Mouse (Mus musculus): ENCODE measurements around the gene Adam33. TPM values are rescaled to one million over a fixed set of nuclear protein-coding genes. Genes with fewer than 3 reads are reported as not detected.

Gene Adam33
- polyA plus RNA-seq, 1 experiment from 2014 or later = 2.3 TPM

- WGBS = 90% methylated on average over 11 of the region's 11 CpGs
- no peak within 1 kb of the TSS for H3K4me3 ChIP-seq
- H3K9ac ChIP-seq = no peak within 1 kb of the TSS
- no peak for ATAC-seq (ENCODE audit: low FRiP score)
- no peaks in the 10 kb centered on the region for H3K27me3 ChIP-seq
- H3K9me3 ChIP-seq (replicated peaks) = no peaks in the 10 kb centered on the region
- H3K36me3 ChIP-seq = no peaks in the 10 kb centered on the region
- no peaks in the 10 kb centered on the region for H3K4me1 ChIP-seq
- H3K27ac ChIP-seq = no peak within 1 kb of the TSS
- no peak within 1 kb of the TSS for H3K4me2 ChIP-seq (replicated peaks)
Observed at GRCm38 (mm10) chr2:131086667-131087390, 23.2 kb upstream of the Adam33 start, which contains the start of gene Siglec1. TSS of gene Siglec1 (minus strand) at chr2:131086765.

- Histone ChIP-seq H3K4me1 (no peaks in the 10 kb centered on the region), H3K4me2 (replicated peaks) (no peak overlapping the region), H3K4me3 (no peak overlapping the region), H3K27me3 (no peaks in the 10 kb centered on the region), H3K36me3 (no peaks in the 10 kb centered on the region), H3K9ac (no peak overlapping the region), H3K9me3 (replicated peaks) (no peaks in the 10 kb centered on the region), H3K27ac (no peak overlapping the region)
- ATAC-seq (ENCODE audit: low FRiP score) = no peak
- WGBS = 90% methylated on average over 4 of the region's 4 CpGs
Observed at GRCm38 (mm10) chr2:131084206-131084605, 20.6 kb upstream of the Adam33 start.

GRCm38 (mm10) chr2:131080507-131080906 is 16.9 kb upstream of the Adam33 start:
- ATAC-seq (ENCODE audit: low FRiP score) = no peak
- Histone ChIP-seq H3K4me1 (no peaks in the 10 kb centered on the region), H3K9me3 (replicated peaks) (no peaks in the 10 kb centered on the region), H3K4me3 (no peak overlapping the region), H3K27ac (no peak overlapping the region), H3K4me2 (replicated peaks) (no peak overlapping the region), H3K27me3 (no peaks in the 10 kb centered on the region), H3K36me3 (no peaks in the 10 kb centered on the region), H3K9ac (no peak overlapping the region)
- 75% methylated on average over 5 of the region's 5 CpGs for WGBS

- Histone ChIP-seq H3K4me2 (replicated peaks) (no peak overlapping the region), H3K4me3 (no peak overlapping the region), H3K36me3 (no peaks in the 10 kb centered on the region), H3K27me3 (no peaks in the 10 kb centered on the region), H3K9me3 (replicated peaks) (no peaks in the 10 kb centered on the region), H3K27ac (no peak overlapping the region), H3K9ac (no peak overlapping the region), H3K4me1 (no peaks in the 10 kb centered on the region)
- WGBS = 93% methylated on average over 10 of the region's 10 CpGs
- no peak for ATAC-seq (ENCODE audit: low FRiP score)
Observed at GRCm38 (mm10) chr2:131072536-131072935, 8.9 kb upstream of the Adam33 start.

GRCm38 (mm10) chr2:131067481-131067880 is 3.9 kb upstream of the Adam33 start:
- ATAC-seq (ENCODE audit: low FRiP score) = no peak
- peaks cover 32% of the 10 kb centered on the region for H3K27me3 ChIP-seq
- WGBS = 78% methylated on average over 6 of the region's 6 CpGs

GRCm38 (mm10) chr2:131066342-131066741 is 2.7 kb upstream of the Adam33 start:
- H3K27ac ChIP-seq = no peak overlapping the region
- no peak overlapping the region for H3K9ac ChIP-seq
- H3K4me2 ChIP-seq (replicated peaks) = no peak overlapping the region
- no peaks in the 10 kb centered on the region for H3K9me3 ChIP-seq (replicated peaks)
- peaks cover 9% of the 10 kb centered on the region for H3K4me1 ChIP-seq
- ATAC-seq (ENCODE audit: low FRiP score) = no peak
- H3K4me3 ChIP-seq = no peak overlapping the region
- 71% methylated on average over 9 of the region's 9 CpGs for WGBS
- H3K27me3 ChIP-seq = peaks cover 43% of the 10 kb centered on the region
- H3K36me3 ChIP-seq = no peaks in the 10 kb centered on the region

More at GRCm38 (mm10) chr2:131067481-131067880, 3.9 kb upstream of the Adam33 start:
- H3K4me2 ChIP-seq (replicated peaks) = no peak overlapping the region
- no peaks in the 10 kb centered on the region for H3K9me3 ChIP-seq (replicated peaks)
- no peak overlapping the region for H3K27ac ChIP-seq
- H3K4me1 ChIP-seq = peaks cover 9% of the 10 kb centered on the region
- H3K9ac ChIP-seq = no peak overlapping the region
- no peak overlapping the region for H3K4me3 ChIP-seq
- no peaks in the 10 kb centered on the region for H3K36me3 ChIP-seq

- H3K27ac ChIP-seq = no peak overlapping the region
- H3K4me2 ChIP-seq (replicated peaks) = no peak overlapping the region
- WGBS = 68% methylated on average over 5 of the region's 5 CpGs
- no peak for ATAC-seq (ENCODE audit: low FRiP score)
- peaks cover 53% of the 10 kb centered on the region for H3K27me3 ChIP-seq
- H3K4me1 ChIP-seq = peaks cover 15% of the 10 kb centered on the region
- H3K4me3 ChIP-seq = no peak overlapping the region
- no peak overlapping the region for H3K9ac ChIP-seq
- H3K36me3 ChIP-seq = no peaks in the 10 kb centered on the region
- no peaks in the 10 kb centered on the region for H3K9me3 ChIP-seq (replicated peaks)
Observed at GRCm38 (mm10) chr2:131061607-131062006, 2.0 kb downstream of the Adam33 start.

- peaks cover 57% of the 10 kb centered on the region for H3K27me3 ChIP-seq
- H3K27ac ChIP-seq = no peak overlapping the region
- ATAC-seq (ENCODE audit: low FRiP score) = no peak
Observed at GRCm38 (mm10) chr2:131060784-131061183, 2.8 kb downstream of the Adam33 start.

GRCm38 (mm10) chr2:131059781-131060540 is 3.7 kb downstream of the Adam33 start:
- Histone ChIP-seq H3K27me3 (peaks cover 62% of the 10 kb centered on the region), H3K27ac (no peak overlapping the region), H3K36me3 (no peaks in the 10 kb centered on the region), H3K9me3 (replicated peaks) (no peaks in the 10 kb centered on the region), H3K9ac (no peak overlapping the region), H3K4me1 (peaks cover 24% of the 10 kb centered on the region), H3K4me3 (no peak overlapping the region), H3K4me2 (replicated peaks) (no peak overlapping the region)
- WGBS = 61% methylated on average over 9 of the region's 9 CpGs
- no peak for ATAC-seq (ENCODE audit: low FRiP score)

More at GRCm38 (mm10) chr2:131060784-131061183, 2.8 kb downstream of the Adam33 start:
- Histone ChIP-seq H3K4me3 (no peak overlapping the region), H3K9me3 (replicated peaks) (no peaks in the 10 kb centered on the region), H3K36me3 (no peaks in the 10 kb centered on the region), H3K4me1 (peaks cover 16% of the 10 kb centered on the region), H3K4me2 (replicated peaks) (no peak overlapping the region), H3K9ac (no peak overlapping the region)
- 43% methylated on average over 6 of the region's 6 CpGs for WGBS

GRCm38 (mm10) chr2:131059377-131059776 is 4.2 kb downstream of the Adam33 start:
- Histone ChIP-seq H3K4me1 (peaks cover 30% of the 10 kb centered on the region), H3K27me3 (peaks cover 62% of the 10 kb centered on the region), H3K36me3 (no peaks in the 10 kb centered on the region), H3K27ac (no peak overlapping the region), H3K4me2 (replicated peaks) (no peak overlapping the region), H3K9ac (no peak overlapping the region), H3K9me3 (replicated peaks) (no peaks in the 10 kb centered on the region), H3K4me3 (no peak overlapping the region)
- no peak for ATAC-seq (ENCODE audit: low FRiP score)
- 82% methylated on average over 1 of the region's 1 CpGs for WGBS

- H3K9me3 ChIP-seq (replicated peaks) = no peaks in the 10 kb centered on the region
- no peak overlapping the region for H3K27ac ChIP-seq
- ATAC-seq (ENCODE audit: low FRiP score) = no peak
- H3K4me3 ChIP-seq = no peak overlapping the region
- peaks cover 37% of the 10 kb centered on the region for H3K4me1 ChIP-seq
- H3K4me2 ChIP-seq (replicated peaks) = no peak overlapping the region
- H3K9ac ChIP-seq = no peak overlapping the region
- WGBS = 96% methylated on average over 8 of the region's 8 CpGs
- H3K36me3 ChIP-seq = no peaks in the 10 kb centered on the region
- H3K27me3 ChIP-seq = peaks cover 62% of the 10 kb centered on the region
Observed at GRCm38 (mm10) chr2:131058672-131059071, 4.9 kb downstream of the Adam33 start.

GRCm38 (mm10) chr2:131056191-131056590 is 7.4 kb downstream of the Adam33 start:
- H3K4me2 ChIP-seq (replicated peaks) = no peak overlapping the region
- H3K27me3 ChIP-seq = peaks cover 64% of the 10 kb centered on the region
- 2% methylated on average over 10 of the region's 10 CpGs for WGBS
- H3K4me3 ChIP-seq = no peak overlapping the region
- no peaks in the 10 kb centered on the region for H3K9me3 ChIP-seq (replicated peaks)
- H3K36me3 ChIP-seq = no peaks in the 10 kb centered on the region
- ATAC-seq (ENCODE audit: low FRiP score) = no peak
- no peak overlapping the region for H3K27ac ChIP-seq
- H3K4me1 ChIP-seq = peaks cover 31% of the 10 kb centered on the region
- H3K9ac ChIP-seq = no peak overlapping the region; the same call in 1 of the 2 replicates

All from hindbrain, embryonic 12.5 days (tissue).